In the genomic region with DNA sequence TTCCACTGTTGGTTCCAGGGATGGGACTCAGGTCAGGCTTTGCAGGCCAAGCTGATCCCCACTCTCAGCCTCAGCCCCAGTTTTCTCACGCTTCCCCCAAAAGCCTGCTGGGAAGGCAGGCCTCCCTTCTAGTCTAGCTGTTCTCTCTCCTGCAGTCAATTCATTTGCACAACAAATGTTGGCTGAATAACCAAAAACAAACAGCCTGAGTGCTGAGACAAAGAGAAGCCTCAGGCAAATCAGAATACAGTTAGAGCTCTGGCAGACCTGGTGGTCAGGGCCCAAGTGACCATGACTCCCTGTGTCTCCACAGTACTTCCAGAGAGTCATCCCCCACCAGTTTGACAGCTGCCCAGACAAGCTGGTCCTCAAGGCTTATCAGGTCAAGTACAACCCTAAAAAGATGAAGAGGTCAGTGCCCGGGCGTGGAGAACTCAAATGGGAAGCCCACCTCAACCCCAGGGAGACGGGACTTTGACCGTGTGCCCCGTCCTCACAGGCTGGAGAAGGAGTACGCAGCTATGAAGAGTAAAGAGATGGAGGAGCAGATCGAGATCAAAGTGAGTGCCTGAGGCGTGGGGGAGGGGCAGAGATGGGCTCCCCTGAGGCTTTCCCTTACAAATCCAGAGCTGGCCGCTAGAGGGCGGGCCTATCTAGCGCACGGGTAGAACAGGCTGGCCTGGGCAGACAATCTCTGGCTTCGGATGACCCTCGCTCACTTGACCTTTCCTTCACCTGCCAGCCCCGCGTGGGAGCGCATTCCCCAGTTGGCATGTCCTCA, we compare ENCODE assay signal across 8 mouse cellular contexts. TPM values are rescaled to one million over a fixed set of nuclear protein-coding genes. Genes with fewer than 3 reads are reported as not detected.
A peak's percentile ranks its signal among the peaks of the same experiment; 100 is the strongest.
DNase-seq lines count a peak whose midpoint lies in the region; ATAC-seq and TF ChIP-seq lines count a peak whose summit lies in the region.

No protein-coding gene starts in this region.

- no peaks in the 10 kb centered on the region for H3K9me3 ChIP-seq in forebrain, embryonic 16.5 days (ENCODE audit: control insufficient read depth, low read length)
- H3K9me3 ChIP-seq in liver, postnatal 0 days (ENCODE audit: low read length) = no peaks in the 10 kb centered on the region
- no peaks in the 10 kb centered on the region for H3K9me3 ChIP-seq in neural tube, embryonic 13.5 days
- no peaks in the 10 kb centered on the region for H3K9me3 ChIP-seq in stomach, postnatal 0 days (ENCODE audit: control insufficient read depth, low read length)

- TF ChIP-seq CTCF in liver, postnatal 0 days (IDR thresholded peaks at IDR 0.05; ENCODE audit: low read depth) = peak; percentile 94
- TF ChIP-seq CTCF in stomach, postnatal 0 days (IDR thresholded peaks at IDR 0.05; ENCODE audit: low read depth) = peak; percentile 94

- H3K4me2 ChIP-seq in forebrain, embryonic 16.5 days (ENCODE audit: low read length) = peak overlapping the region; percentile 5; the same call in 1 of the 2 replicates
- peak overlapping the region; percentile 31; the same call in 1 of the 2 replicates for H3K4me2 ChIP-seq in liver, postnatal 0 days (ENCODE audit: low read depth, low read length)
- peak overlapping the region; percentile 17 for H3K4me2 ChIP-seq in neural tube, embryonic 13.5 days
- 0 out of 2 replicates have a peak overlapping the region, but pooled peaks have one; percentile 14 for H3K4me2 ChIP-seq in stomach, postnatal 0 days (replicated peaks; ENCODE audit: low read depth)

- no peak overlapping the region for H3K4me3 ChIP-seq in forebrain, embryonic 16.5 days (replicated peaks; ENCODE audit: low read length)
- no peak overlapping the region for H3K4me3 ChIP-seq in liver, postnatal 0 days (ENCODE audit: low read depth, low read length)
- no peak overlapping the region for H3K4me3 ChIP-seq in neural tube, embryonic 13.5 days
- no peak overlapping the region for H3K4me3 ChIP-seq in stomach, postnatal 0 days (ENCODE audit: low read depth, low read length)

- H3K36me3 ChIP-seq in forebrain, embryonic 16.5 days (ENCODE audit: control insufficient read depth, insufficient read depth) = peaks cover 10% of the 10 kb centered on the region; the same call in 1 of the 2 replicates
- 0 out of 2 replicates have a peak, but pooled peaks cover 3% of the 10 kb centered on the region for H3K36me3 ChIP-seq in liver, postnatal 0 days (replicated peaks; ENCODE audit: insufficient read depth, low read length)
- H3K36me3 ChIP-seq in neural tube, embryonic 13.5 days = peaks cover 77% of the 10 kb centered on the region
- no peaks in the 10 kb centered on the region for H3K36me3 ChIP-seq in stomach, postnatal 0 days (ENCODE audit: control insufficient read depth, insufficient read depth, low read length)

- peak; percentile 88 for DNase-seq in ES-CJ7 (ENCODE audit: low read depth, low spot score)
- peak; percentile 84 for DNase-seq in cerebellum, adult 11-12 months
- DNase-seq in heart, postnatal 25 days (ENCODE audit: low spot score) = peak; percentile 58
- peak; percentile 94 for DNase-seq in layer of hippocampus, adult 11-12 months (ENCODE audit: low spot score)
- DNase-seq in liver, postnatal 0 days = peak; percentile 90
- DNase-seq in stomach, postnatal 0 days (ENCODE audit: low spot score) = peak; percentile 87

- peak; percentile 77 for ATAC-seq in forebrain, embryonic 16.5 days
- peak; percentile 79 for ATAC-seq in liver, postnatal 0 days
- ATAC-seq in neural tube, embryonic 13.5 days (ENCODE audit: low read depth) = peak; percentile 79
- peak; percentile 86 for ATAC-seq in stomach, postnatal 0 days (ENCODE audit: low FRiP score, low TSS enrichment)

- 3% methylated on average over 18 of the region's 18 CpGs for WGBS in forebrain, embryonic 16.5 days
- WGBS in liver, postnatal 0 days (ENCODE audit: insufficient replicate concordance) = 15% methylated on average over 18 of the region's 18 CpGs
- 3% methylated on average over 18 of the region's 18 CpGs for WGBS in neural tube, embryonic 13.5 days
- 11% methylated on average over 18 of the region's 18 CpGs for WGBS in stomach, postnatal 0 days

- H3K4me1 ChIP-seq in forebrain, embryonic 16.5 days (replicated peaks; ENCODE audit: control insufficient read depth, insufficient read depth, low read length) = peaks cover 16% of the 10 kb centered on the region
- H3K4me1 ChIP-seq in liver, postnatal 0 days (ENCODE audit: insufficient read depth) = peaks cover 19% of the 10 kb centered on the region
- peaks cover 26% of the 10 kb centered on the region for H3K4me1 ChIP-seq in neural tube, embryonic 13.5 days (replicated peaks)
- H3K4me1 ChIP-seq in stomach, postnatal 0 days (replicated peaks; ENCODE audit: control insufficient read depth, insufficient read depth) = no peaks in the 10 kb centered on the region

- no peaks in the 10 kb centered on the region for H3K27me3 ChIP-seq in forebrain, embryonic 16.5 days (replicated peaks; ENCODE audit: control insufficient read depth, insufficient read depth, low read length)
- no peaks in the 10 kb centered on the region for H3K27me3 ChIP-seq in liver, postnatal 0 days (ENCODE audit: insufficient read depth, low read length)
- no peaks in the 10 kb centered on the region for H3K27me3 ChIP-seq in neural tube, embryonic 13.5 days
- no peaks in the 10 kb centered on the region for H3K27me3 ChIP-seq in stomach, postnatal 0 days (ENCODE audit: control insufficient read depth, insufficient read depth, low read length)

- H3K9ac ChIP-seq in forebrain, embryonic 16.5 days (replicated peaks; ENCODE audit: low read depth, low read length) = no peak overlapping the region; the same call in 1 of the 2 replicates
- no peak overlapping the region for H3K9ac ChIP-seq in liver, postnatal 0 days (replicated peaks)
- H3K9ac ChIP-seq in neural tube, embryonic 13.5 days = 0 out of 2 replicates have a peak overlapping the region, but pooled peaks have one; percentile 9
- no peak overlapping the region for H3K9ac ChIP-seq in stomach, postnatal 0 days (ENCODE audit: low read length)

- H3K27ac ChIP-seq in forebrain, embryonic 16.5 days (ENCODE audit: low read length) = peak overlapping the region; percentile 68
- H3K27ac ChIP-seq in liver, postnatal 0 days (ENCODE audit: low read depth) = no peak overlapping the region
- peak overlapping the region; percentile 87 for H3K27ac ChIP-seq in neural tube, embryonic 13.5 days (replicated peaks)
- no peak overlapping the region for H3K27ac ChIP-seq in stomach, postnatal 0 days (replicated peaks)

- TF ChIP-seq EP300 in liver, postnatal 0 days (IDR thresholded peaks at IDR 0.05; ENCODE audit: low read depth) = no peak
- no peak for TF ChIP-seq EP300 in stomach, postnatal 0 days (optimal IDR thresholded peaks at IDR 0.05)

- intact Hi-C loops in heart, postnatal 25 days (cut with DNase I) = loop anchor here (5.0 kb wide), 3 partner anchors 64 to 179 kb away; a partner anchor contains a TSS

RNA-seq across cellular contexts. Expression of a gene that starts 24.3 kb away (rescaled TPM):
- 47.7 and 49.0 TPM in 2 replicates for polyA plus RNA-seq in forebrain, embryonic 16.5 days (2015; fragmentation: Nextera tagmentation; extraction: Ambion mirVana)
- total RNA-seq in heart, postnatal 25 days (2021) = not detected
- polyA plus RNA-seq in liver, postnatal 0 days (2015; fragmentation: Nextera tagmentation; extraction: Ambion mirVana) = 0.12 and 0.15 TPM in 2 replicates
- 41.1 and 49.7 TPM in 2 replicates for polyA plus RNA-seq in neural tube, embryonic 13.5 days (2015; fragmentation: Nextera tagmentation; extraction: Ambion mirVana)
- polyA plus RNA-seq in stomach, postnatal 0 days (2015; fragmentation: Nextera tagmentation; extraction: Ambion mirVana) = 0.52 and 0.90 TPM in 2 replicates

RNA-seq across cellular contexts. Expression of a gene that starts 26.6 kb away (rescaled TPM):
- 97.4 and 117 TPM in 2 replicates for polyA plus RNA-seq in forebrain, embryonic 16.5 days (2015; fragmentation: Nextera tagmentation; extraction: Ambion mirVana)
- 10 to 100 TPM; 23.4 to 24.6 TPM for total RNA-seq in heart, postnatal 25 days (2021)
- polyA plus RNA-seq in liver, postnatal 0 days (2015; fragmentation: Nextera tagmentation; extraction: Ambion mirVana) = 2.8 and 3.8 TPM in 2 replicates
- 78.7 and 82.7 TPM in 2 replicates for polyA plus RNA-seq in neural tube, embryonic 13.5 days (2015; fragmentation: Nextera tagmentation; extraction: Ambion mirVana)
- polyA plus RNA-seq in stomach, postnatal 0 days (2015; fragmentation: Nextera tagmentation; extraction: Ambion mirVana) = 10.6 and 11.0 TPM in 2 replicates

RNA-seq across cellular contexts. Expression of a gene that starts 33.6 kb away (rescaled TPM):
- polyA plus RNA-seq in forebrain, embryonic 16.5 days (2015; fragmentation: Nextera tagmentation; extraction: Ambion mirVana) = 0.05 TPM in 1 of 2 replicates, not detected in the other
- under 1 TPM; 0.08 to 0.34 TPM for total RNA-seq in heart, postnatal 25 days (2021)
- polyA plus RNA-seq in liver, postnatal 0 days (2015; fragmentation: Nextera tagmentation; extraction: Ambion mirVana) = 0.11 and 0.13 TPM in 2 replicates
- 0.25 TPM in 1 of 2 replicates, not detected in the other for polyA plus RNA-seq in neural tube, embryonic 13.5 days (2015; fragmentation: Nextera tagmentation; extraction: Ambion mirVana)
- polyA plus RNA-seq in stomach, postnatal 0 days (2015; fragmentation: Nextera tagmentation; extraction: Ambion mirVana) = 9.8 and 10.6 TPM in 2 replicates

RNA-seq across cellular contexts. Expression of a gene that starts 45.5 kb away (rescaled TPM):
- 24.3 and 28.9 TPM in 2 replicates for polyA plus RNA-seq in forebrain, embryonic 16.5 days (2015; fragmentation: Nextera tagmentation; extraction: Ambion mirVana)
- total RNA-seq in heart, postnatal 25 days (2021) = 10 to 100 TPM; 68.9 to 69.9 TPM
- polyA plus RNA-seq in liver, postnatal 0 days (2015; fragmentation: Nextera tagmentation; extraction: Ambion mirVana) = 10.5 and 10.7 TPM in 2 replicates
- polyA plus RNA-seq in neural tube, embryonic 13.5 days (2015; fragmentation: Nextera tagmentation; extraction: Ambion mirVana) = 36.9 and 38.9 TPM in 2 replicates
- 15.7 and 19.8 TPM in 2 replicates for polyA plus RNA-seq in stomach, postnatal 0 days (2015; fragmentation: Nextera tagmentation; extraction: Ambion mirVana)

RNA-seq across cellular contexts. Expression of a gene that starts 45.7 kb away (rescaled TPM):
- polyA plus RNA-seq in forebrain, embryonic 16.5 days (2015; fragmentation: Nextera tagmentation; extraction: Ambion mirVana) = 0.98 and 1.3 TPM in 2 replicates
- total RNA-seq in heart, postnatal 25 days (2021) = not detected
- polyA plus RNA-seq in liver, postnatal 0 days (2015; fragmentation: Nextera tagmentation; extraction: Ambion mirVana) = 0.12 TPM in 1 of 2 replicates, not detected in the other
- polyA plus RNA-seq in neural tube, embryonic 13.5 days (2015; fragmentation: Nextera tagmentation; extraction: Ambion mirVana) = 1.6 and 1.9 TPM in 2 replicates
- 0.42 and 0.56 TPM in 2 replicates for polyA plus RNA-seq in stomach, postnatal 0 days (2015; fragmentation: Nextera tagmentation; extraction: Ambion mirVana)

Comparison
In these comparisons a context has a peak if more than half of its experiments do, and no peak if none do; other contexts are left out.
1. H3K27ac ChIP-seq: peak in forebrain, embryonic 16.5 days (single experiment) and neural tube, embryonic 13.5 days (single experiment); none in liver, postnatal 0 days (single experiment) and stomach, postnatal 0 days (single experiment).
2. RNA of a gene that starts 24.3 kb away (polyA plus RNA-seq): 47.7 to 49.0 TPM in forebrain, embryonic 16.5 days and 41.1 to 49.7 TPM in neural tube, embryonic 13.5 days; 0.52 to 0.90 TPM in stomach, postnatal 0 days and 0.12 to 0.15 TPM in liver, postnatal 0 days; every median in the first group is over 10 times any median in the second.
3. Peak in every context shown above with its lines, with median percentiles within 50 percentile points of each other: DNase-seq, ATAC-seq and H3K4me2 ChIP-seq.